ENCODE assay signal across 7 mouse cellular contexts in genomic region chr7:16309318-16310019, GRCm38 (mm10). TPM values are rescaled to one million over a fixed set of nuclear protein-coding genes. Genes with fewer than 3 reads are reported as not detected.
DNase-seq lines count a peak whose midpoint lies in the region; ATAC-seq and TF ChIP-seq lines count a peak whose summit lies in the region.

No protein-coding gene starts in this region.

- no peak; the same call in none of the 2 replicates for TF ChIP-seq POLR2A in small intestine, adult 2 months (IDR thresholded peaks at IDR 0.05; ENCODE audit: low read depth, low read length)

- peak overlapping the region; percentile 78 for H3K4me3 ChIP-seq in limb, embryonic 10.5 days
- peak overlapping the region; percentile 63 for H3K4me3 ChIP-seq in midbrain, embryonic 11.5 days (ENCODE audit: low read depth, low read length)
- H3K4me3 ChIP-seq in small intestine, adult 2 months (ENCODE audit: low read depth, low read length), result peak overlapping the region; percentile 72

- no peak for TF ChIP-seq CTCF in small intestine, adult 2 months (IDR thresholded peaks at IDR 0.05; ENCODE audit: extremely low read depth, insufficient read length, insufficient replicate concordance, low read depth, low read length)

- ATAC-seq in inflammation-experienced regulatory T-cells, adult 6 months, result peak; percentile 42
- peak; percentile 28 for ATAC-seq in midbrain, embryonic 11.5 days (ENCODE audit: low FRiP score)

- intact Hi-C loops in gastrocnemius, postnatal 14 days (cut with DNase I; ENCODE audit: low total_unique reads), result no loop called here

- peak overlapping the region; percentile 64 for H3K9ac ChIP-seq in midbrain, embryonic 11.5 days (ENCODE audit: low read length)

- no peaks in the 10 kb centered on the region for H3K9me3 ChIP-seq in limb, embryonic 10.5 days (replicated peaks)
- no peaks in the 10 kb centered on the region for H3K9me3 ChIP-seq in midbrain, embryonic 11.5 days (ENCODE audit: control insufficient read depth, low read length)

- no peaks in the 10 kb centered on the region for H3K27me3 ChIP-seq in limb, embryonic 10.5 days (ENCODE audit: low read depth, poor library complexity, severe bottlenecking)
- peaks cover 2% of the 10 kb centered on the region; the same call in 1 of the 2 replicates for H3K27me3 ChIP-seq in midbrain, embryonic 11.5 days (ENCODE audit: control insufficient read depth, insufficient read depth, low read length)
- H3K27me3 ChIP-seq in small intestine, adult 2 months (ENCODE audit: control insufficient read depth, insufficient read depth, low read length), result no peaks in the 10 kb centered on the region

- H3K4me2 ChIP-seq in midbrain, embryonic 11.5 days, result peak overlapping the region; percentile 98

- H3K36me3 ChIP-seq in limb, embryonic 10.5 days, result no peaks in the 10 kb centered on the region
- no peaks in the 10 kb centered on the region for H3K36me3 ChIP-seq in midbrain, embryonic 11.5 days (ENCODE audit: control insufficient read depth, insufficient read depth, low read length)
- no peaks in the 10 kb centered on the region for H3K36me3 ChIP-seq in small intestine, adult 2 months (ENCODE audit: control insufficient read depth, insufficient read depth, low read length)

- peak overlapping the region; percentile 77 for H3K27ac ChIP-seq in limb, embryonic 10.5 days
- no peak overlapping the region for H3K27ac ChIP-seq in midbrain, embryonic 11.5 days (ENCODE audit: low read depth, low read length)
- H3K27ac ChIP-seq in small intestine, adult 2 months (ENCODE audit: insufficient read depth, low read depth, low read length), result peak overlapping the region; percentile 81

- peaks cover 63% of the 10 kb centered on the region for H3K4me1 ChIP-seq in limb, embryonic 10.5 days
- peaks cover 43% of the 10 kb centered on the region for H3K4me1 ChIP-seq in midbrain, embryonic 11.5 days (ENCODE audit: control insufficient read depth, insufficient read depth, low read length)
- H3K4me1 ChIP-seq in small intestine, adult 2 months (ENCODE audit: control insufficient read depth, insufficient read depth, insufficient read length, low read length), result peaks cover 26% of the 10 kb centered on the region

- DNase-seq in adrenal gland, adult 2 months, result peak; percentile 96
- DNase-seq in embryo, embryonic 10 days (ENCODE audit: low spot score), result peak; percentile 70
- DNase-seq in gastrocnemius, postnatal 14 days, result peak; percentile 90
- DNase-seq in limb, embryonic 10.5 days (ENCODE audit: low spot score), result peak; percentile 86
- DNase-seq in midbrain, embryonic 11.5 days (ENCODE audit: low spot score, missing footprints), result peak; percentile 93

- WGBS in limb, embryonic 10.5 days, result under 1% methylated on average over 61 of the region's 61 CpGs
- under 1% methylated on average over 60 of the region's 61 CpGs for WGBS in midbrain, embryonic 11.5 days
- under 1% methylated on average over 61 of the region's 61 CpGs for WGBS in small intestine, adult 2 months

RNA-seq across cellular contexts. Expression of gene Bbc3, which starts 1.3 kb away (rescaled TPM):
- 1 to 10 TPM; 3.3 to 9.1 TPM for total RNA-seq in adrenal gland, adult 2 months (2021)
- polyA plus RNA-seq in adrenal gland, adult 2 months (2012; rRNA removed), result 62.4 and 114 TPM in 2 replicates
- total RNA-seq in gastrocnemius, postnatal 14 days (2021), result 1 to 10 TPM; 3.6 to 5.1 TPM
- 1 to 10 TPM in 2 of 3 experiments, under 1 TPM in 1; 0.42 to 1.5 (median 1.2) TPM for polyA plus RNA-seq in inflammation-experienced regulatory T-cells, adult 6 months (2017; shearing (Covaris generic))
- 14.5 and 19.1 TPM in 2 replicates for polyA plus RNA-seq in limb, embryonic 10.5 days (2016; fragmentation: Nextera tagmentation; extraction: Ambion mirVana)
- 6.3 and 8.3 TPM in 2 replicates for polyA plus RNA-seq in midbrain, embryonic 11.5 days (2014; fragmentation: Nextera tagmentation; extraction: Ambion mirVana)
- polyA plus RNA-seq in small intestine, adult 2 months (2012; rRNA removed), result 8.3 and 50.9 TPM in 2 replicates

RNA-seq across cellular contexts. Expression of gene Ccdc9, which starts 22.9 kb away (rescaled TPM):
- 10 to 100 TPM; 53.9 to 61.2 TPM for total RNA-seq in adrenal gland, adult 2 months (2021)
- polyA plus RNA-seq in adrenal gland, adult 2 months (2012; rRNA removed), result 17.4 and 19.8 TPM in 2 replicates
- total RNA-seq in gastrocnemius, postnatal 14 days (2021), result 10 to 100 TPM; 30.1 to 32.8 TPM
- 10 to 100 TPM; 10.6 to 16.3 (median 11.5) TPM for polyA plus RNA-seq in inflammation-experienced regulatory T-cells, adult 6 months (2017; shearing (Covaris generic))
- polyA plus RNA-seq in limb, embryonic 10.5 days (2016; fragmentation: Nextera tagmentation; extraction: Ambion mirVana), result 36.3 and 36.8 TPM in 2 replicates
- 17.9 and 20.2 TPM in 2 replicates for polyA plus RNA-seq in midbrain, embryonic 11.5 days (2014; fragmentation: Nextera tagmentation; extraction: Ambion mirVana)
- 14.2 and 24.9 TPM in 2 replicates for polyA plus RNA-seq in small intestine, adult 2 months (2012; rRNA removed)

RNA-seq across cellular contexts. Expression of gene Inafm1, which starts 36.1 kb away (rescaled TPM):
- total RNA-seq in adrenal gland, adult 2 months (2021), result 10 to 100 TPM; 13.3 to 22.9 TPM
- polyA plus RNA-seq in adrenal gland, adult 2 months (2012; rRNA removed), result 160 and 217 TPM in 2 replicates
- total RNA-seq in gastrocnemius, postnatal 14 days (2021), result 10 to 100 TPM; 11.1 to 12.4 TPM
- polyA plus RNA-seq in inflammation-experienced regulatory T-cells, adult 6 months (2017; shearing (Covaris generic)), result 1 to 10 TPM in 2 of 3 experiments, under 1 TPM in 1; 0.96 to 2.4 (median 2.3) TPM
- 5.4 and 7.4 TPM in 2 replicates for polyA plus RNA-seq in limb, embryonic 10.5 days (2016; fragmentation: Nextera tagmentation; extraction: Ambion mirVana)
- 9.8 and 10.3 TPM in 2 replicates for polyA plus RNA-seq in midbrain, embryonic 11.5 days (2014; fragmentation: Nextera tagmentation; extraction: Ambion mirVana)
- 61.0 and 121 TPM in 2 replicates for polyA plus RNA-seq in small intestine, adult 2 months (2012; rRNA removed)

RNA-seq across cellular contexts. Expression of gene C5ar1, which starts 50.1 kb away (rescaled TPM):
- total RNA-seq in adrenal gland, adult 2 months (2021), result 10 to 100 TPM in 1 of 2 experiments, 1 to 10 TPM in 1; 5.7 to 10.4 TPM
- 7.1 and 9.0 TPM in 2 replicates for polyA plus RNA-seq in adrenal gland, adult 2 months (2012; rRNA removed)
- 1 to 10 TPM; 2.6 to 3.1 TPM for total RNA-seq in gastrocnemius, postnatal 14 days (2021)
- polyA plus RNA-seq in inflammation-experienced regulatory T-cells, adult 6 months (2017; shearing (Covaris generic)), result under 1 TPM in 1 of 3 experiments, not detected in 2; 0.21 TPM
- polyA plus RNA-seq in limb, embryonic 10.5 days (2016; fragmentation: Nextera tagmentation; extraction: Ambion mirVana), result 0.41 and 0.76 TPM in 2 replicates
- polyA plus RNA-seq in midbrain, embryonic 11.5 days (2014; fragmentation: Nextera tagmentation; extraction: Ambion mirVana), result 1.3 TPM in 2 replicates
- 5.4 and 5.7 TPM in 2 replicates for polyA plus RNA-seq in small intestine, adult 2 months (2012; rRNA removed)
